In the genomic region with DNA sequence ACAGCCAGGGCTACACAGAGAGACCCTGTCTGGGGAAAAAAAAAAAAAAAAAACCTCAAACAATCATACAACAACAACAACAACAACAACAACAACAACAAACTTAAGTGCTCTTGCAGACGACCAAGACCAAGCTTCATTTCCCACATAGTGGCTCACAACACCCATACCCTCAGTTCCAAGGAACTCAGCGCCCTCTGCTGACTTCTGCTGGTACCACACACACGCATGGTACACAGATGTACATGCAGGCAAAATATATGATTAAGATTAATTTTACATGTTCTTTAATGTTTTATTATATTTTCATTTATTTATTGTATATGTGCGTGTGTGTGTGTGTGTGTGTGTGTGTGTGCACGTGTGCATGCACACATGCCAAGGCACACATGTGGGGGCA, we compare ENCODE assay signal across 8 mouse cellular contexts. TPM values are rescaled to one million over a fixed set of nuclear protein-coding genes. Genes with fewer than 3 reads are reported as not detected.
DNase-seq lines count a peak whose midpoint lies in the region; ATAC-seq and TF ChIP-seq lines count a peak whose summit lies in the region.

No protein-coding gene starts in this region.

- TF ChIP-seq CTCF in G1E (IDR thresholded peaks at IDR 0.05; ENCODE audit: low read depth, low read length), result peak; percentile 54

- peaks cover 17% of the 10 kb centered on the region for H3K36me3 ChIP-seq in kidney, embryonic 15.5 days
- H3K36me3 ChIP-seq in G1E (replicated peaks), result peaks cover 32% of the 10 kb centered on the region
- H3K36me3 ChIP-seq in limb, embryonic 10.5 days, result peaks cover 2% of the 10 kb centered on the region; the same call in 1 of the 2 replicates

- H3K27me3 ChIP-seq in kidney, embryonic 15.5 days, result no peaks in the 10 kb centered on the region
- H3K27me3 ChIP-seq in G1E (ENCODE audit: insufficient read depth, low read length), result no peaks in the 10 kb centered on the region
- no peaks in the 10 kb centered on the region for H3K27me3 ChIP-seq in limb, embryonic 10.5 days (ENCODE audit: low read depth, poor library complexity, severe bottlenecking)

- H3K4me3 ChIP-seq in kidney, embryonic 15.5 days (replicated peaks), result no peak overlapping the region
- H3K4me3 ChIP-seq in G1E (ENCODE audit: low read depth, low read length), result no peak overlapping the region
- no peak overlapping the region for H3K4me3 ChIP-seq in limb, embryonic 10.5 days

- H3K27ac ChIP-seq in kidney, embryonic 15.5 days, result no peak overlapping the region
- H3K27ac ChIP-seq in limb, embryonic 10.5 days, result no peak overlapping the region

- 79% methylated on average over 5 of the region's 5 CpGs for WGBS in kidney, embryonic 15.5 days
- WGBS in limb, embryonic 10.5 days, result 72% methylated on average over 5 of the region's 5 CpGs

- no peak overlapping the region for H3K9ac ChIP-seq in kidney, embryonic 15.5 days

- no peak overlapping the region for H3K4me2 ChIP-seq in kidney, embryonic 15.5 days

- no peaks in the 10 kb centered on the region for H3K9me3 ChIP-seq in kidney, embryonic 15.5 days (replicated peaks)
- H3K9me3 ChIP-seq in G1E (replicated peaks), result no peaks in the 10 kb centered on the region
- no peaks in the 10 kb centered on the region for H3K9me3 ChIP-seq in limb, embryonic 10.5 days (replicated peaks)

- no peak for ATAC-seq in kidney, embryonic 15.5 days (replicated peaks; ENCODE audit: low FRiP score)
- ATAC-seq in G1E (ENCODE audit: extremely low read depth, insufficient number of reproducible peaks, low FRiP score, poor library complexity, severe bottlenecking), result no peak

- H3K4me1 ChIP-seq in kidney, embryonic 15.5 days, result peaks cover 8% of the 10 kb centered on the region; the same call in 1 of the 2 replicates
- H3K4me1 ChIP-seq in G1E (ENCODE audit: insufficient read depth, low read depth, low read length), result peaks cover 36% of the 10 kb centered on the region
- H3K4me1 ChIP-seq in limb, embryonic 10.5 days, result peaks cover 14% of the 10 kb centered on the region

- peak; percentile 65 for DNase-seq in adrenal gland, postnatal 14 days
- DNase-seq in adrenal gland, adult 2 months, result no peak
- peak; percentile 66 for DNase-seq in kidney, postnatal 10 days
- DNase-seq in G1E (ENCODE audit: low spot score), result no peak
- DNase-seq in limb, embryonic 10.5 days (ENCODE audit: low spot score), result peak; percentile 56
- DNase-seq in thymus, postnatal 0 days (ENCODE audit: low spot score), result peak; percentile 68
- DNase-seq in urinary bladder, adult 18-20 months (ENCODE audit: low spot score in 2 of 2), result no peak

RNA-seq across cellular contexts. Expression of gene E2f1, which starts 16.7 kb away (rescaled TPM):
- total RNA-seq in adrenal gland, postnatal 14 days (2021), result 12.1 and 12.2 TPM in 2 replicates
- 1 to 10 TPM; 7.4 to 8.7 TPM for total RNA-seq in adrenal gland, adult 2 months (2021)
- polyA plus RNA-seq in adrenal gland, adult 2 months (2012; rRNA removed), result 12.3 and 14.9 TPM in 2 replicates
- polyA plus RNA-seq in kidney, embryonic 15.5 days (2015; fragmentation: Nextera tagmentation; extraction: Ambion mirVana), result 20.7 and 21.0 TPM in 2 replicates
- total RNA-seq in G1E (2014; fragmentation: Nextera tagmentation) (31.9 and 32.5 TPM in 2 replicates), G1E (2017) (13.9 and 15.6 TPM in 2 replicates)
- 93.1 and 94.6 TPM in 2 replicates for polyA plus RNA-seq in G1E (2012)
- 25.4 and 27.3 TPM in 2 replicates for polyA plus RNA-seq in limb, embryonic 10.5 days (2016; fragmentation: Nextera tagmentation; extraction: Ambion mirVana)
- 14.7 and 16.8 TPM in 2 replicates for polyA plus RNA-seq in thymus, postnatal 0 days (2015; fragmentation: Nextera tagmentation; extraction: Ambion mirVana)

RNA-seq across cellular contexts. Expression of gene Pxmp4, which starts 17.1 kb away (rescaled TPM):
- total RNA-seq in adrenal gland, postnatal 14 days (2021), result 41.9 and 44.4 TPM in 2 replicates
- 10 to 100 TPM; 34.7 to 36.6 TPM for total RNA-seq in adrenal gland, adult 2 months (2021)
- polyA plus RNA-seq in adrenal gland, adult 2 months (2012; rRNA removed), result 48.1 and 55.5 TPM in 2 replicates
- 27.7 and 29.8 TPM in 2 replicates for polyA plus RNA-seq in kidney, embryonic 15.5 days (2015; fragmentation: Nextera tagmentation; extraction: Ambion mirVana)
- 20.7 and 22.6 TPM in 2 replicates for total RNA-seq in G1E (2014; fragmentation: Nextera tagmentation)
- 35.7 and 41.5 TPM in 2 replicates for total RNA-seq in G1E (2017)
- 5.4 and 6.2 TPM in 2 replicates for polyA plus RNA-seq in G1E (2012)
- polyA plus RNA-seq in limb, embryonic 10.5 days (2016; fragmentation: Nextera tagmentation; extraction: Ambion mirVana), result 11.4 and 14.5 TPM in 2 replicates
- 51.8 and 52.1 TPM in 2 replicates for polyA plus RNA-seq in thymus, postnatal 0 days (2015; fragmentation: Nextera tagmentation; extraction: Ambion mirVana)

RNA-seq across cellular contexts. Expression of gene Zfp341, which starts 26.7 kb away (rescaled TPM):
- total RNA-seq in adrenal gland, postnatal 14 days (2021), result 2.2 and 3.1 TPM in 2 replicates
- total RNA-seq in adrenal gland, adult 2 months (2021), result 1 to 10 TPM; 3.0 to 3.6 TPM
- 5.9 and 7.2 TPM in 2 replicates for polyA plus RNA-seq in adrenal gland, adult 2 months (2012; rRNA removed)
- 0.85 and 1.00 TPM in 2 replicates for polyA plus RNA-seq in kidney, embryonic 15.5 days (2015; fragmentation: Nextera tagmentation; extraction: Ambion mirVana)
- 5.4 and 7.4 TPM in 2 replicates for total RNA-seq in G1E (2014; fragmentation: Nextera tagmentation)
- total RNA-seq in G1E (2017), result 0.93 TPM in 2 replicates
- polyA plus RNA-seq in G1E (2012), result 10.2 and 11.1 TPM in 2 replicates
- polyA plus RNA-seq in limb, embryonic 10.5 days (2016; fragmentation: Nextera tagmentation; extraction: Ambion mirVana), result 1.1 TPM in 2 replicates
- polyA plus RNA-seq in thymus, postnatal 0 days (2015; fragmentation: Nextera tagmentation; extraction: Ambion mirVana), result 0.51 and 0.61 TPM in 2 replicates

RNA-seq across cellular contexts. Expression of gene 4930519P11Rik, which starts 26.8 kb away (rescaled TPM):
- not detected in 2 replicates for total RNA-seq in adrenal gland, postnatal 14 days (2021)
- under 1 TPM in 1 of 2 experiments, not detected in 1; 0.66 TPM for total RNA-seq in adrenal gland, adult 2 months (2021)
- polyA plus RNA-seq in adrenal gland, adult 2 months (2012; rRNA removed), result 1.1 and 2.5 TPM in 2 replicates
- 0.62 TPM in 1 of 2 replicates, not detected in the other for polyA plus RNA-seq in kidney, embryonic 15.5 days (2015; fragmentation: Nextera tagmentation; extraction: Ambion mirVana)
- total RNA-seq in G1E (2014; fragmentation: Nextera tagmentation), result not detected in 2 replicates
- total RNA-seq in G1E (2017), result 0.52 TPM in 1 of 2 replicates, not detected in the other
- polyA plus RNA-seq in G1E (2012), result 1.5 and 1.7 TPM in 2 replicates
- 0.34 and 0.64 TPM in 2 replicates for polyA plus RNA-seq in limb, embryonic 10.5 days (2016; fragmentation: Nextera tagmentation; extraction: Ambion mirVana)
- polyA plus RNA-seq in thymus, postnatal 0 days (2015; fragmentation: Nextera tagmentation; extraction: Ambion mirVana), result 0.28 and 0.42 TPM in 2 replicates

RNA-seq across cellular contexts. Expression of gene Necab3, which starts 27.7 kb away (rescaled TPM):
- total RNA-seq in adrenal gland, postnatal 14 days (2021), result 2.3 and 3.9 TPM in 2 replicates
- 1 to 10 TPM; 1.5 to 1.6 TPM for total RNA-seq in adrenal gland, adult 2 months (2021)
- polyA plus RNA-seq in adrenal gland, adult 2 months (2012; rRNA removed), result 3.3 and 4.3 TPM in 2 replicates
- 1.6 and 2.9 TPM in 2 replicates for polyA plus RNA-seq in kidney, embryonic 15.5 days (2015; fragmentation: Nextera tagmentation; extraction: Ambion mirVana)
- 13.0 and 13.2 TPM in 2 replicates for total RNA-seq in G1E (2014; fragmentation: Nextera tagmentation)
- total RNA-seq in G1E (2017), result 6.8 and 7.6 TPM in 2 replicates
- 9.8 and 11.6 TPM in 2 replicates for polyA plus RNA-seq in G1E (2012)
- polyA plus RNA-seq in limb, embryonic 10.5 days (2016; fragmentation: Nextera tagmentation; extraction: Ambion mirVana), result 2.0 and 2.1 TPM in 2 replicates
- 5.1 TPM in 2 replicates for polyA plus RNA-seq in thymus, postnatal 0 days (2015; fragmentation: Nextera tagmentation; extraction: Ambion mirVana)

Comparison
In these comparisons a context has a peak if more than half of its experiments do, and no peak if none do; other contexts are left out.
1. DNase-seq: peak in adrenal gland, postnatal 14 days (single experiment), kidney, postnatal 10 days (single experiment), limb, embryonic 10.5 days (single experiment) and thymus, postnatal 0 days (single experiment); none in adrenal gland, adult 2 months (single experiment), G1E (single experiment) and urinary bladder, adult 18-20 months (0 of 2).